Mouse (Mus musculus): ENCODE measurements around the gene Ucp2. TPM values are rescaled to one million over a fixed set of nuclear protein-coding genes. Genes with fewer than 3 reads are reported as not detected.
"Not testable (repeated sequence)": the region's sequence is repeated elsewhere in the genome, so short reads cannot be mapped to it uniquely, and the experiment has no call there.

Gene Ucp2
- polyA plus RNA-seq, 1 experiment = 557 TPM

DNA sequence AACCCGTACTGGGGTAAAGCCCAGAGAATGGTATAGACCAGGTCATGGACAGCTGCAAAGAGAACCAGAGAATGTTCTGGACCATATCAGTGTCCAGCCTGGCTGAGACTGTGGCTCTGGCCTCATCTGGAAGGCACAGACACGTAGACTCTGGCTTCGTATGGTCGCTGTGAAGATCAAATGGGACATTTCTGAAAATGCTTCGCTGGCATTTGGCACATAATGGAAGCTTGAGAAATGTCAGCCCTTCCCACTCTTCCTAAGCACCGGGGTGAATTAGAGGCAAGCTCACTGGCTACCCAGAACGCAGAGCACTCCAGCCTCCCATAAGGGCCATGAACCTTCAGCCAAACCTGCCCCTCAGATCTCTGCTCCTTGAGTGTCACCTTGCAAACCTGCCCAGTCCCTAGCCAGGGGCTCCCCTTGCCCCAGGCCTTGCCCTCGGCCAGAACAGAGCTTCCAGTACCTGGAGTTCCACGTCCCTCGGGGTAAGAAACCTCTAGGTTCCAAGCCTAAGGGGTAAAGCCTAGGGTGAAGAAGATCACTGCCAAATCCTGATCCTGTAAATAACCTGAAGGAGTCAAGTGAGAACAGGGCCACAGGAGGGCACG is 22.2 kb upstream of the Ucp2 start:
- Histone ChIP-seq H3K27ac (ENCODE audit: control insufficient read depth, insufficient read depth, low read depth, low read length, poor library complexity) (no peak overlapping the region), H3K4me3 (replicated peaks; ENCODE audit: control insufficient read depth, low read depth, low read length) (no peak overlapping the region), H3K4me1 (ENCODE audit: control insufficient read depth, insufficient read depth, low read length) (no peaks in the 10 kb centered on the region; the same call in 1 of the 2 replicates)
- 92% methylated on average over 11 of the region's 11 CpGs for WGBS
- TF ChIP-seq POLR2A (IDR thresholded peaks at IDR 0.05; ENCODE audit: borderline replicate concordance, control insufficient read depth, low read depth, low read length) (no peak), CTCF (IDR thresholded peaks at IDR 0.05; ENCODE audit: control insufficient read depth, insufficient read depth, low read length) (no peak)

DNA sequence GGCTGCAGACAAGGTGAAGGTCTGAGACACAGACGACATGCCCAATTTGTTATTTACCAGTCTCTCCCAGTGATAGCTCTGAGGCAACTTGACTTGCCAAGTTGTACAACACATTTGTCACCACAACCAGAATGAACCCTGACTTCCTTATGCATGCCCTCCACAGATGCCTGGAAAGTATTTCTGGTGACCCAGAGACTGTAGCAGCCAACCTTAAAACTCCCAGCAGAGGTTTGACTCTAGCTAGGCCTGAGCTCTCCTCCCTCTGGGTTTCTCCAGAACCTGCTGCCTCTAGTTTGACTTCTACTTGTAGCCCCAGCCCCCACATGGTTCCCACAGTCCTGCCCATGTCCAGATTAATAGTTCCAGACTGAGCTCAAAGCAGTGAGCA is 21.7 kb upstream of the Ucp2 start:
- Histone ChIP-seq H3K4me3 (replicated peaks; ENCODE audit: control insufficient read depth, low read depth, low read length) (no peak overlapping the region), H3K4me1 (ENCODE audit: control insufficient read depth, insufficient read depth, low read length) (no peaks in the 10 kb centered on the region; the same call in 1 of the 2 replicates), H3K27ac (ENCODE audit: control insufficient read depth, insufficient read depth, low read depth, low read length, poor library complexity) (no peak overlapping the region)
- 86% methylated on average over 1 of the region's 1 CpGs for WGBS
- TF ChIP-seq CTCF (IDR thresholded peaks at IDR 0.05; ENCODE audit: control insufficient read depth, insufficient read depth, low read length) (no peak), POLR2A (IDR thresholded peaks at IDR 0.05; ENCODE audit: borderline replicate concordance, control insufficient read depth, low read depth, low read length) (no peak)

DNA sequence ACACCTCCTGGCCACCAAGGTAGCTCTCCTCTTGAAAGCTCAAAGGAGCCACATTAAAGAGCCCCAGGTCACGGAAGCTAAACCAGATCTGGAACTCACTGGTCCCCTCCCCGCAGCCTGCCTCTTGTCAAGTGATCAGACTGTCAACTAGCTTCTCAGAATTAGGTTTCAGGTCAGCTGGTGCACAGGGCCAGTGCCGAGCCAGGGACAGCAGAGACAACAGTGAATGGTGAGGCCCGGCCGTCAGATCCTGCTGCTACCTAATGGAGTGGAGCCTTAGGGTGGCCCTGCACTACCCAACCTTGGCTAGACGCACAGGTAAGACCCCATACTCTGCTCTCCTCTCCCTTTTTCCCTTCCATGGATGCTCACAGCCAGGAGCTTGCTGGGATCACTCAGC is 20.4 kb upstream of the Ucp2 start, which contains the start of gene Ucp3:
Ucp3 (plus strand) TSS at position 214 of the 400 bp plus-strand sequence.
- TF ChIP-seq CTCF (IDR thresholded peaks at IDR 0.05; ENCODE audit: control insufficient read depth, insufficient read depth, low read length) = no peak
- TF ChIP-seq POLR2A (IDR thresholded peaks at IDR 0.05; ENCODE audit: borderline replicate concordance, control insufficient read depth, low read depth, low read length) = no peak
- H3K4me1 ChIP-seq (ENCODE audit: control insufficient read depth, insufficient read depth, low read length) = no peaks in the 10 kb centered on the region; the same call in 1 of the 2 replicates
- H3K4me3 ChIP-seq (replicated peaks; ENCODE audit: control insufficient read depth, low read depth, low read length) = no peak within 1 kb of the TSS
- no peak within 1 kb of the TSS; the same call in 1 of the 2 replicates for H3K27ac ChIP-seq (ENCODE audit: control insufficient read depth, insufficient read depth, low read depth, low read length, poor library complexity)
- 81% methylated on average over 6 of the region's 6 CpGs for WGBS

DNA sequence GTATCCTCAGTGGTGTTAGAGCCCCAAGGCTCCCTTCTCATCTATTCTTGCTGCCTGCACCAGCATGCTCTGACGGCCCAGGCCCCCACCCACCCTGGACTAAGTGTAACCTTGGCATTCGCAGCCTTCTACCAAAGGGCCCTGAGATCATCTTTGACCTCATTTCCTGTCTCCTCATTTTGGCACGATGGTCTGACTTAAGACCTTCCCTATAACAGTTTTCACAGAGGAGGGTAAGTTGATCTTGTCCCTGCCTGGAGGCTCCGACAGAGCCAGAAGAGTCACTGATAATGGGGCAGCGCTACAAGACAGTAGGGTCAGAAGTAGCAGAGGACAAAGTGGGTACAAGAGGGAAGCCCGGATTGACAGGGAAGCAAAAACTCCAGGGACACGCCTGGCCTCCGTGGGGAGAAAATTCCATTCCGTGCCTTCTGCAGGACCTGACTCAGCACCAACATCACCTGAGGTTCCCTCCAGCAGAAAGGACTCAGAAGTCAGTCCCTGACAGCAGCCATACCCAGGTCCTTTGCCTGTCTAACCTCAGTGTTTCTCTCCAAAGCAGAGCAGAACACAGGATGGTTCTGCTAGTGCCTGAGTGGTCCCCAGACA is 19.2 kb upstream of the Ucp2 start:
- no peak overlapping the region for H3K4me3 ChIP-seq (replicated peaks; ENCODE audit: control insufficient read depth, low read depth, low read length)
- 72% methylated on average over 9 of the region's 9 CpGs for WGBS
- no peak overlapping the region for H3K27ac ChIP-seq (ENCODE audit: control insufficient read depth, insufficient read depth, low read depth, low read length, poor library complexity)
- H3K4me1 ChIP-seq (ENCODE audit: control insufficient read depth, insufficient read depth, low read length) = no peaks in the 10 kb centered on the region
- TF ChIP-seq POLR2A (IDR thresholded peaks at IDR 0.05; ENCODE audit: borderline replicate concordance, control insufficient read depth, low read depth, low read length) = no peak
- no peak for TF ChIP-seq CTCF (IDR thresholded peaks at IDR 0.05; ENCODE audit: control insufficient read depth, insufficient read depth, low read length)

DNA sequence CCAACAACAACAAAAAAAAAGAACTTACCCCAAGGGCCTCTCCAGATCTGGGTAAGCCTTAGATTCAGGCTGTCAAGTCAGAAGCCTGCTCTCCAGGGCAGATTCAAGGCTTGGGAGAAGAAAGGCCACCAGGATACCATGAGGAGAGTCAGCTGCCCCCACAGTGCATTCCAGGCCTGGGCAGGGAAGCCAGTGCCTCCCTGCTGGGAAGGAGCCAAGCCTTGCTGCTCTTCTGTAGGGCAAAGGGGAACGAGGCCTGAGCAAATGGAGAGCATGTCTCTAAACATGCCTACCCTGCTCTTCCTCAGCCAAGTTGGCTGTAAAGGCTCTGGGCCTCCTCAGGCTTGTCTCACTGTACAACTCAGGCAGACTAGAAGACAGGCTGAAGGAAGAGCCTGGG is 18.5 kb upstream of the Ucp2 start:
- WGBS = 60% methylated on average over 1 of the region's 1 CpGs
- Histone ChIP-seq H3K4me1 (ENCODE audit: control insufficient read depth, insufficient read depth, low read length) (no peaks in the 10 kb centered on the region), H3K27ac (ENCODE audit: control insufficient read depth, insufficient read depth, low read depth, low read length, poor library complexity) (no peak overlapping the region), H3K4me3 (replicated peaks; ENCODE audit: control insufficient read depth, low read depth, low read length) (no peak overlapping the region)
- TF ChIP-seq POLR2A (IDR thresholded peaks at IDR 0.05; ENCODE audit: borderline replicate concordance, control insufficient read depth, low read depth, low read length) (no peak), CTCF (IDR thresholded peaks at IDR 0.05; ENCODE audit: control insufficient read depth, insufficient read depth, low read length) (no peak)

DNA sequence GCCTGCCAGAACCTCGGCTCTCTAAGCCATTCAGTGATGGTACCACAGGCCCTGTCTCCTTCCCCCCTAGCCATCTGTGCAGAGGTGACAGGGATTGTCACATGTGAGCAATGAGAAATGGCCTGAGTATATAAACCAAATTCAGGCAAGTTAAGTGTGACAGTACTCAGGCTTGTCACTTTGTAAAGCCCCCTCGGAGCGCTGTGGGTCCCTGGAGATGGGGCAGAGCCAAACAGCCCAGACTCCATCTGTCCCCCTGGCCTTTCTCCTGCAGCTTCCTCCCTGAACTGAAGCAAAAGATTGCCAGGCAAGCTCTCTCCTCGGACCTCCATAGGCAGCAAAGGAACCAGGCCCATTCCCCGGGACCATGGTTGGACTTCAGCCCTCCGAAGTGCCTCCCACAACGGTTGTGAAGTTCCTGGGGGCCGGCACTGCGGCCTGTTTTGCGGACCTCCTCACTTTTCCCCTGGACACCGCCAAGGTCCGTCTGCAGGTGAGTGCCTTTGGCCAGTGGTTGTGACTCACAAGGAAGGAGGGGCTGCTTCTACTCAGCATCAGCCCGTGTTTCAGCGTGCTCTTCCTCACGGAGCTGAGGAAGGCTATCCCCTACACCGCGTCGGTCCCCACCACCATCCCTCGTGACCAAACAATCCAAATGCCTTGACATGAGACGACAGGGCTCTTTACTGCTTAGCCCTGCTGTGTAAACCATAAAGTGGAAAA is 13.9 kb upstream of the Ucp2 start:
- WGBS = 89% methylated on average over 20 of the region's 20 CpGs
- Histone ChIP-seq H3K4me1 (ENCODE audit: control insufficient read depth, insufficient read depth, low read length) (no peaks in the 10 kb centered on the region; the same call in 1 of the 2 replicates), H3K27ac (ENCODE audit: control insufficient read depth, insufficient read depth, low read depth, low read length, poor library complexity) (no peak overlapping the region), H3K4me3 (replicated peaks; ENCODE audit: control insufficient read depth, low read depth, low read length) (no peak overlapping the region)
- no peak for TF ChIP-seq POLR2A (IDR thresholded peaks at IDR 0.05; ENCODE audit: borderline replicate concordance, control insufficient read depth, low read depth, low read length)
- no peak for TF ChIP-seq CTCF (IDR thresholded peaks at IDR 0.05; ENCODE audit: control insufficient read depth, insufficient read depth, low read length)

DNA sequence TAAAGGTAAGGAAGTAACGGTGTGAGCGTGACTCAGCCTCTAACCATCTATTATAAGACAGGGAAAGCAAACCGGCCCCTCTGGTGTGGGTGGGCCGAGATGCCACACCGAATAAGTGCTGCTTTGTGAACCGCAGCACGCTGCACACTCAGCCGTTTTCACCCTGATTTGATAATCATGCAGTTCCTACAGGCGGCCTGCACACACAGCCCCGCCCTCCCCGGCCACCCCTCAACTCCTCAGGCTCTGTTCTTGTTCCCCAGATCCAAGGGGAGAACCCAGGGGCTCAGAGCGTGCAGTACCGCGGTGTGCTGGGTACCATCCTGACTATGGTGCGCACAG is 13.3 kb upstream of the Ucp2 start:
- Histone ChIP-seq H3K4me3 (replicated peaks; ENCODE audit: control insufficient read depth, low read depth, low read length) (no peak overlapping the region), H3K4me1 (ENCODE audit: control insufficient read depth, insufficient read depth, low read length) (no peaks in the 10 kb centered on the region; the same call in 1 of the 2 replicates), H3K27ac (ENCODE audit: control insufficient read depth, insufficient read depth, low read depth, low read length, poor library complexity) (no peak overlapping the region)
- 82% methylated on average over 15 of the region's 15 CpGs for WGBS
- no peak for TF ChIP-seq CTCF (IDR thresholded peaks at IDR 0.05; ENCODE audit: control insufficient read depth, insufficient read depth, low read length)
- no peak for TF ChIP-seq POLR2A (IDR thresholded peaks at IDR 0.05; ENCODE audit: borderline replicate concordance, control insufficient read depth, low read depth, low read length)

DNA sequence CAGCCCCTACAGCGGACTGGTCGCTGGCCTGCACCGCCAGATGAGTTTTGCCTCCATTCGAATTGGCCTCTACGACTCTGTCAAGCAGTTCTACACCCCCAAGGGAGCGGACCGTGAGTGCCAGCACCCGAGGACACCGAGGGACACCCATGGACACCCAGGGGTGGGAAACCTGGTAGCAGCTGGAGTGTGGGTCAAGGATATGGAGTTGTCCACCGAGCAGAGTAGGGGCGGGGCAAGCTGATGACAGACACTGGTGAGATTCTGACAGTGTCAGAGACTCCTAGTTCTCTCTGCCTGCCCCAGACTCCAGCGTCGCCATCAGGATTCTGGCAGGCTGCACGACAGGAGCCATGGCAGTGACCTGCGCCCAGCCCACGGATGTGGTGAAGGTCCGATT is 13.0 kb upstream of the Ucp2 start:
- Histone ChIP-seq H3K4me3 (replicated peaks; ENCODE audit: control insufficient read depth, low read depth, low read length) (no peak overlapping the region), H3K27ac (ENCODE audit: control insufficient read depth, insufficient read depth, low read depth, low read length, poor library complexity) (no peak overlapping the region), H3K4me1 (ENCODE audit: control insufficient read depth, insufficient read depth, low read length) (no peaks in the 10 kb centered on the region; the same call in 1 of the 2 replicates)
- WGBS = 91% methylated on average over 17 of the region's 17 CpGs
- TF ChIP-seq CTCF (IDR thresholded peaks at IDR 0.05; ENCODE audit: control insufficient read depth, insufficient read depth, low read length) = no peak
- TF ChIP-seq POLR2A (IDR thresholded peaks at IDR 0.05; ENCODE audit: borderline replicate concordance, control insufficient read depth, low read depth, low read length) = no peak

DNA sequence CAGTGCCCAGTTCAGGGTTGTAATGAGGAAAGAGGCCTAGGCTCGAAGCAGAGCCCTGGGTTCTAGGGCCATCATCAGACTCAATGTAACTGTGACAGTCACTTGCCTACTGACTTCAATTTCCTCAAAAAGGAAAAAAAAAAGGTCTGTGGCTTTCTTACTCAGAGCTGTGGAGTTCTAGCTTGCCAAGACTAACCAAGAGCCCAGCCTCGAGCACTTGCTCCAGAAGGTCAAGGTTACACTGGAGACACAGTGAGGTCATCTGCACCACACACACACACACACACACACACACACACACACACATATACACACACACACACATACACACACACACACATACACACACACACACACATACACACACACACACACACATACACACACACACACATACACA is 11.1 kb upstream of the Ucp2 start:
- not testable (repeated sequence) for H3K4me3 ChIP-seq (replicated peaks; ENCODE audit: control insufficient read depth, low read depth, low read length); H3K27ac ChIP-seq (ENCODE audit: control insufficient read depth, insufficient read depth, low read depth, low read length, poor library complexity); H3K4me1 ChIP-seq (ENCODE audit: control insufficient read depth, insufficient read depth, low read length)
- 39% methylated on average over 2 of the region's 2 CpGs for WGBS
